Mouse (Mus musculus) MEL (cell line): ENCODE results near the gene Lrrn4cl. TPM values are rescaled to one million over a fixed set of nuclear protein-coding genes. Genes with fewer than 3 reads are reported as not detected.

Source experiments
- DNase-seq: peaks from one replicate; pipeline ENCODE4 v3.0.0; 2011; ENCODE audit warnings: low read depth, low spot score
- H3K27ac ChIP-seq: 2 replicates; pipeline ENCODE4 v1.5.1; 2012; ENCODE audit warnings: low read depth, mild to moderate bottlenecking, control low read depth, low read length, moderate library complexity; ENCODE audit not compliant: control insufficient read depth
- H3K27me3 ChIP-seq, 2 experiments: fragments of 150-350 bp in 1 of 2; sonication (generic) in 1 of 2; 2 replicates each; pipeline ENCODE4 v1.6.1; 2012; ENCODE audit warnings: low read length in 2 of 2, mild to moderate bottlenecking in 2 of 2, improper control_type of control experiment in 1 of 2, moderate library complexity in 1 of 2; ENCODE audit not compliant: insufficient read depth in 2 of 2, control insufficient read depth in 1 of 2
- H3K36me3 ChIP-seq, 2 experiments: 2 replicates each; pipeline ENCODE4 v1.6.1; 2012 to 2014; ENCODE audit warnings: low read length in 2 of 2, improper control_type of control experiment in 1 of 2, inconsistent platforms in 1 of 2, mild to moderate bottlenecking in 1 of 2; ENCODE audit not compliant: insufficient read depth in 2 of 2, control insufficient read depth in 1 of 2
- H3K4me1 ChIP-seq, 2 experiments: fragments of 150-350 bp in 1 of 2; sonication (generic) in 1 of 2; 2 replicates each; pipeline ENCODE4 v1.6.1; 2012; ENCODE audit warnings: low read length in 2 of 2, improper control_type of control experiment in 1 of 2, mild to moderate bottlenecking in 1 of 2; ENCODE audit not compliant: insufficient read depth in 2 of 2, control insufficient read depth in 1 of 2
- H3K4me3 ChIP-seq, 2 experiments: fragments of 150-350 bp in 1 of 2; sonication (generic) in 1 of 2; 2 replicates each; pipeline ENCODE4 v1.5.1; 2012; ENCODE audit warnings: low read depth in 2 of 2, low read length in 2 of 2, mild to moderate bottlenecking in 2 of 2, moderate library complexity in 2 of 2, control low read depth in 1 of 2, improper control_type of control experiment in 1 of 2; ENCODE audit not compliant: control insufficient read depth in 1 of 2, insufficient read depth in 1 of 2
- H3K79me2 ChIP-seq: 2 replicates; pipeline ENCODE4 v1.6.1; 2012; ENCODE audit warnings: mild to moderate bottlenecking, low read length, moderate library complexity; ENCODE audit not compliant: control insufficient read depth, poor library complexity, insufficient read depth
- H3K9ac ChIP-seq: 2 replicates; pipeline ENCODE4 v1.6.1; 2012; ENCODE audit warnings: low read depth, mild to moderate bottlenecking, control low read depth, low read length, moderate library complexity; ENCODE audit not compliant: control insufficient read depth, poor library complexity, severe bottlenecking
- H3K9me3 ChIP-seq: fragments of 150-350 bp; sonication (generic); replicated peaks from 2 replicates; pipeline ENCODE4 v1.6.1; 2012; ENCODE audit warnings: mild to moderate bottlenecking, low read length, improper control_type of control experiment, moderate library complexity; ENCODE audit not compliant: insufficient read depth
- CHD2 ChIP-seq: IDR thresholded peaks from 2 replicates; pipeline ENCODE4 v1.6.1; 2011; ENCODE audit warnings: low read length, improper control_type of control experiment
- CTCF ChIP-seq, 3 experiments: IDR thresholded peaks in 2 of 3; conservative IDR thresholded peaks in 1 of 3; 2 replicates each; pipeline ENCODE4 v1.5.1; 2011 to 2012; ENCODE audit warnings: low read length in 3 of 3, low read depth in 2 of 3, mild to moderate bottlenecking in 2 of 3, improper control_type of control experiment in 1 of 3, inconsistent platforms in 1 of 3, mixed read lengths in 1 of 3, moderate library complexity in 1 of 3; ENCODE audit not compliant: control insufficient read depth in 1 of 3, insufficient read depth in 1 of 3, poor library complexity in 1 of 3, severe bottlenecking in 1 of 3
- E2F4 ChIP-seq: IDR thresholded peaks from 2 replicates; pipeline ENCODE4 v1.6.1; 2011; ENCODE audit warnings: low read depth, low read length, improper control_type of control experiment, borderline replicate concordance
- ELF1 ChIP-seq: IDR thresholded peaks from 2 replicates; pipeline ENCODE4 v1.6.1; 2014; ENCODE audit warnings: low read depth, mild to moderate bottlenecking, inconsistent platforms, low read length, improper control_type of control experiment, moderate library complexity
- EP300 ChIP-seq, 2 experiments: IDR thresholded peaks; 2 replicates each; pipeline ENCODE4 v1.6.1; 2011; ENCODE audit warnings: improper control_type of control experiment in 2 of 2, low read length in 2 of 2, low read depth in 1 of 2, mild to moderate bottlenecking in 1 of 2
- ETS1 ChIP-seq: IDR thresholded peaks from 2 replicates; pipeline ENCODE4 v1.6.1; 2012; ENCODE audit warnings: low read depth, mild to moderate bottlenecking, inconsistent platforms, low read length, improper control_type of control experiment, moderate library complexity
- GABPA ChIP-seq: IDR thresholded peaks from 2 replicates; pipeline ENCODE4 v1.6.1; 2012; ENCODE audit warnings: low read depth, mild to moderate bottlenecking, inconsistent platforms, low read length, improper control_type of control experiment, moderate library complexity
- GATA1 ChIP-seq: IDR thresholded peaks from 2 replicates; pipeline ENCODE4 v1.6.1; 2011; ENCODE audit warnings: low read depth, low read length, improper control_type of control experiment
- HCFC1 ChIP-seq: IDR thresholded peaks from 2 replicates; pipeline ENCODE4 v1.6.1; 2012; ENCODE audit warnings: low read depth, mild to moderate bottlenecking, inconsistent platforms, low read length, improper control_type of control experiment, moderate library complexity
- MAZ ChIP-seq: IDR thresholded peaks from 2 replicates; pipeline ENCODE4 v1.6.1; 2012; ENCODE audit warnings: low read depth, mild to moderate bottlenecking, inconsistent platforms, low read length, improper control_type of control experiment
- MEF2A ChIP-seq: IDR thresholded peaks from 2 replicates; pipeline ENCODE4 v1.6.1; 2014; ENCODE audit warnings: low read depth, mild to moderate bottlenecking, inconsistent platforms, low read length, improper control_type of control experiment; ENCODE audit not compliant: poor library complexity, insufficient replicate concordance, severe bottlenecking; ENCODE audit errors: extremely low read depth
- MXI1 ChIP-seq: IDR thresholded peaks from 2 replicates; pipeline ENCODE4 v1.6.1; 2011; ENCODE audit warnings: mild to moderate bottlenecking, low read depth, low read length, improper control_type of control experiment
- NELFE ChIP-seq: IDR thresholded peaks from 2 replicates; pipeline ENCODE4 v1.6.1; 2011; ENCODE audit warnings: low read depth, low read length, improper control_type of control experiment
- NRF1 ChIP-seq: IDR thresholded peaks from 2 replicates; pipeline ENCODE4 v1.6.1; 2014; ENCODE audit warnings: low read depth, mild to moderate bottlenecking, inconsistent platforms, low read length, improper control_type of control experiment, moderate library complexity; ENCODE audit not compliant: poor library complexity, insufficient read depth, severe bottlenecking
- POLR2A ChIP-seq, 2 experiments: IDR thresholded peaks; 2 replicates each; pipeline ENCODE4 v1.6.1; 2011 to 2012; ENCODE audit warnings: low read length in 2 of 2, mild to moderate bottlenecking in 2 of 2, control low read depth in 1 of 2, improper control_type of control experiment in 1 of 2, low read depth in 1 of 2, moderate library complexity in 1 of 2; ENCODE audit not compliant: control insufficient read depth in 1 of 2, insufficient read depth in 1 of 2, poor library complexity in 1 of 2
- POLR2AphosphoS2 ChIP-seq: IDR thresholded peaks from 2 replicates; pipeline ENCODE4 v1.6.1; 2011; ENCODE audit warnings: low read length, improper control_type of control experiment
- SMC3 ChIP-seq: IDR thresholded peaks from 2 replicates; pipeline ENCODE4 v1.6.1; 2011; ENCODE audit warnings: low read depth, low read length, improper control_type of control experiment
- TAL1 ChIP-seq: IDR thresholded peaks from 2 replicates; pipeline ENCODE4 v1.6.1; 2012; ENCODE audit warnings: mild to moderate bottlenecking, inconsistent platforms, low read length, moderate library complexity, mixed read lengths
- UBTF ChIP-seq: IDR thresholded peaks from 2 replicates; pipeline ENCODE4 v1.6.1; 2012; ENCODE audit warnings: low read depth, mild to moderate bottlenecking, inconsistent platforms, low read length, improper control_type of control experiment, moderate library complexity, borderline replicate concordance; ENCODE audit not compliant: insufficient read depth
- USF1 ChIP-seq: IDR thresholded peaks from 2 replicates; pipeline ENCODE4 v1.6.1; 2014; ENCODE audit warnings: low read depth, mild to moderate bottlenecking, inconsistent platforms, low read length, improper control_type of control experiment, moderate library complexity
- USF2 ChIP-seq, 2 experiments: IDR thresholded peaks; 2 replicates each; pipeline ENCODE4 v1.6.1; 2011 to 2012; ENCODE audit warnings: improper control_type of control experiment in 2 of 2, low read length in 2 of 2, borderline replicate concordance in 1 of 2, inconsistent platforms in 1 of 2, low read depth in 1 of 2, mild to moderate bottlenecking in 1 of 2; ENCODE audit not compliant: insufficient read depth in 1 of 2
- ZC3H11A ChIP-seq: IDR thresholded peaks from 2 replicates; pipeline ENCODE4 v1.6.1; 2012; ENCODE audit warnings: low read depth, mild to moderate bottlenecking, inconsistent platforms, low read length, improper control_type of control experiment
- ZMIZ1 ChIP-seq: IDR thresholded peaks from 2 replicates; pipeline ENCODE4 v1.6.1; 2012; ENCODE audit warnings: low read depth, mild to moderate bottlenecking, inconsistent platforms, low read length, improper control_type of control experiment, moderate library complexity
- ZNF384 ChIP-seq: IDR thresholded peaks from 2 replicates; pipeline ENCODE4 v1.6.1; 2012; ENCODE audit warnings: low read depth, mild to moderate bottlenecking, inconsistent platforms, low read length, improper control_type of control experiment
- polyA plus RNA-seq, 2 experiments: library from polyadenylated mRNA; stranded (reverse) in 1 of 2; unstranded in 1 of 2; fragments of >175 nt in 1 of 2; fragments of >200 nt in 1 of 2; gene quantifications; 2 replicates each; pipeline versions ENCODE4 v1.2.1 to v1.2.4; 2012; ENCODE audit warnings: low replicate concordance in 2 of 2, low read depth in 1 of 2; ENCODE audit not compliant: insufficient read length in 2 of 2, insufficient read depth in 1 of 2, missing spikeins in 1 of 2
- total RNA-seq: library from RNA; depleted of rRNA; stranded (reverse); fragments of 300-350 nt; gene quantifications from 2 replicates; pipeline ENCODE4 v1.2.3, GENCODE M21; 2012

Gene Lrrn4cl
- total and polyA plus RNA-seq, 3 experiments, result 0.15 to 0.54 TPM; not detected in 1

DNA sequence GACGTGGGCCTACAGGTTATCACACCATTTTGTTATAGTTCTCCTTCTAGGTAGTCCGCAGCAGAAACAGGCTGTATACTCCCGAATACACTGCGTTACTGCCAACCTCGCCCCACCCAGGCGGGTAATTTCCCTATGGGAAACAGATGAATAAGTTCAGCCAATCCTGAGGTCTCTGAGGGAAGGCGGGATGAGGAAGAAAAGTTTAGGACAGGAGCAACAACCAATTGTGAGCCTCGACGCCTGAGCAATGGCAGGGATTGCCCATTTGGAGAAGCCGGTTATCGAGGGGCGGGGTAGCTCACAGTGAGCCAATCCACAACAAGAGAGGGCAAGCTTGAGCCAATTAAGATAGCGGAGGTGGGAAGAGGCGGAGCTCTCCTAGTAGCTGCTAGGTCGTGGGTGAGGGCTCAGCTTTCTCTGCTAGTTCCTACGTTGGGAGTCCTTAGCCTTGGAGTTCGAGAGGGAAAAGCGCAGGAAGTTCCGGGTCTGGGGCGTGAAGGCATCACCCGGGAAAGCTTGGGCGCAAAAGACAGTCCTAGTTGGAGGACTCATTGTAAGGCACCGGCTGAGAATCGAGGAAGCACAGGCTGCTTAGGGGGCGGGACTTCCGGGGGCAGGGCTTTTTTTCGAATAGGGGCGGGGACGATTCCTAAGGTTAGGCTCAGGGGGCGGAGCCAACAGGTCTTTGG lies 48.3 kb upstream of the Lrrn4cl start, which contains the start of gene Zbtb3 (continued):
- TF ChIP-seq ZMIZ1 (peak; percentile 35; the same call in 1 of the 2 replicates), USF1 (no peak), HCFC1 (peak; percentile 77), UBTF (no peak), CHD2 (peak; percentile 71), ZNF384 (peak; percentile 72), ETS1 (no peak), NRF1 (peak; percentile 30; the same call in 1 of the 2 replicates), GABPA (no peak), EP300 (IDR thresholded peaks at IDR 0.05; ENCODE audit: low read depth in 1 of 2, low read length in 2 of 2) (no peak)

DNA sequence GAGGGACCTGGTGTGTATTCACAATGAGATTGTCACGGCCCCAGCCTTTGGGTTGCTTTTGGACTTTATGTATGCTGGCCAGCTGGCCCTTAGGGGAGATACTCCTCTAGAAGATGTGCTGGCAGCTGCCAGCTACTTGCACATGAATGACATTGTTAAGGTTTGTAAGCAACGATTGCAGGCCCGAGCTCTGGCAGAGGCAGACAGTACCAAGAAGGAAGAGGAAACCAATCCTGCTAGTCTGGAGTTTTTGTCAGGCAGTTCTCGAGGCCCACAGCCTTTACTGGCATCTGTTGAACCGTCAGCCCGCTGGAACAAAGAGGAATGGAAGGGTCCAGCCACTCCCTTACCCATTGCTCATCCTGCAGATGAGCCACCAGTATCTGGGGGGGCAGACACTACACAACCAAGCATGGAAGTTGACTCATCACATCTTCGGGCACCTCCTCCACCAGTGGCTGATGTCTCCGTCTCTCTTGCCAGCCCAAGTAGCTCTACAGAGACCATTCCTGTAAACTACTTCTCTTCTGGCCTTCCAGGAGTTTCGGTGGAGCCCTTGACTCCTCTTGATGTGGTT lies 47.3 kb upstream of the Lrrn4cl start:
- Histone ChIP-seq H3K79me2 (no peaks in the 10 kb centered on the region; the same call in 1 of the 2 replicates), H3K9me3 (no peaks in the 10 kb centered on the region), H3K27me3 (no peaks in the 10 kb centered on the region), H3K36me3 (peaks cover under 1 to 9% of the 10 kb centered on the region in 2 experiments), H3K4me1 (peaks cover 2 to 21% of the 10 kb centered on the region in 2 experiments; a peak in 2 of 4 replicates), H3K27ac (no peak overlapping the region), H3K9ac (no peak overlapping the region), H3K4me3 (no peak overlapping the region)
- TF ChIP-seq GATA1 (no peak), POLR2A (IDR thresholded peaks at IDR 0.05; ENCODE audit: control insufficient read depth in 1 of 2, insufficient read depth in 1 of 2, low read depth in 1 of 2, low read length in 2 of 2, poor library complexity in 1 of 2) (no peak), ELF1 (no peak), MXI1 (no peak), CTCF (IDR thresholded peaks at IDR 0.05 in 2 of 3, conservative IDR thresholded peaks at IDR 0.05 in 1 of 3; ENCODE audit: control insufficient read depth in 1 of 3, insufficient read depth in 1 of 3, low read depth in 2 of 3, low read length in 3 of 3, poor library complexity in 1 of 3, severe bottlenecking in 1 of 3) (no peak), POLR2AphosphoS2 (no peak), TAL1 (no peak), NELFE (no peak), ETS1 (no peak), E2F4 (no peak), MEF2A (no peak), GABPA (no peak), EP300 (IDR thresholded peaks at IDR 0.05; ENCODE audit: low read depth in 1 of 2, low read length in 2 of 2) (no peak), SMC3 (no peak), USF2 (IDR thresholded peaks at IDR 0.05; ENCODE audit: borderline replicate concordance in 1 of 2, insufficient read depth in 1 of 2, low read depth in 1 of 2, low read length in 2 of 2) (no peak), ZC3H11A (no peak), MAZ (no peak)
- DNase-seq, result no peak
